Mouse (Mus musculus) neural tube, embryonic 10.5 days (tissue): Measurements from ENCODE around the gene Cldn10.

Experiments used
- DNase-seq: peaks from one replicate; pipeline ENCODE4 v3.0.0-alpha.2; 2017; ENCODE audit warnings: low spot score; ENCODE audit errors: extremely low spot score

The Cldn10 gene

DNA sequence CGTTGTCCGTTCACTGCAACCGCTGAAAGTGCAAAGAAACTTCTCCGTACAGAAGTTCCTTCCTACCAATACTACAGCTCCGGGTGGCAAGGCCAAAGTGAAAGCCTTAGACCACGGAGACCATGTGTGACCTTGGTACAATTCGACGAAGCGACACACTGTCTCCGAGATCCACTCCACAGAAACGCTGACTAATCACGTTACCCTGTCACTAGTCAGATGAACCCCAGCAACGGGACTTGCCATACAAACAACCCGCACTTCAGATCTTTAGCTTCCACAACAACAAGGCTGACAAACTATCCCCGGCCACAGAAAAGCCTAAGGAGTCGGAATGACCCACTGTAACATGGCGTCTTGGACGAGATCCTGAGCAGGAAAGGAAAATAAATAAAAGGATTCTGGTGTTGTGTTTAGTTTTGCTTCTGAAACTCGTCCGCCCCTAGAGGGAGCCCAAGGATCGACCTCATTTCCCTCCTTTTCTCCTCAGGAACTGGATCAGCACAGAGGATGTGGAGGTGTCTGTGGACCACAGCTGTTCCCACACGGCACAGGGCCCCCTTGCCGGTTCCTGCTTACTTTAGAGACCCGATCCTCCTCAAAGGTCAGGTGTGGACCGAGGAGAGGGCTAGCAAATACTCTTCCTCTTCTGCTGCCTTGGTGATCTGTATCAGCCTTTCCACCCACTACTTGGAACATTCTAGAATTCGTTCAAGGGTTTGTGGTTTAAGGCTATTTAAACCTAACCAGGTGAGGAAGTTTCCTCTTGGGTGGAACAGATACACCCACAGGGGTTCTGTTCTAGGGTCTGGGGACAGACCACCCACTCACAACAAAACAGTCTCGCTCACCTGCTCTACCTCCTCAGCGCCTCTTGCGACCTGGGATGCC is 122.9 kb downstream of the Cldn10 start:
- DNase-seq: peak; percentile 57

DNA sequence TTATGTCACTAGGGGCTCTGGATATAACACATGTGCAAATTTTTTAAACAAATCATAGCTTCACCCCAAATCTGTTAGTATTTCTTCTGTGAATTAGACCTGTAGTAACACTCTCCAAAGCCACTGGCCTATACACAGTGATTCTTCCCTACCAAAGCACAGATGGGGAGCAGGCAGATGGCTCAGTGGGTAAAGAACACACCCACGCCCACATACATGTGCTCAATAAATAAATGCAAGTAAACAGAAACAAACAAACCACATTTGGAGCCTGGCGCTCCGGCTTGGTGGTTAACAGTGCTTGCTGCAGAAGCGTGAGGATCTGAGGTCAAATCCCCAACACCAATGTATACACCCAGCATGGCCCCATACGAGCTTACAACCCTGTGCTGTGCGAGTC is 123.8 kb downstream of the Cldn10 start:
- DNase-seq: no peak

DNA sequence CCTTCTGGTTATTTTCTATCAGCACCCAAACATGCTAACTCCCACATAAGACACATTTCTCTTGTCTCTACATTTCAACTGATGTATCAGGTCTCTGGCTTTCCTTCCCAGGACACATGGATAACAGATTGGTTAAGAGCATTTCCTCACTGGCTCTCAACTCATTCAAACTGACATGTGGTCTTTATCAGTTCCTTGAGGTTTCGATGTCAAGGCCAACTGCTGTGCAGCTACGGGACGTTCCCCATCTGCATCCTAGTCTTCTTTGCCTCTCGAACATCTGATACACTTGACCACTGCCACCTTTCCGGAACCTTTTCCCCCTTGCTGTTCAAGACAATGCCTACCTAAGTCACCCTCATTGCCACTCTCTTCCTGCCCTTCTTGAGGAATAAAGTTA is 125.9 kb downstream of the Cldn10 start:
- DNase-seq: no peak

DNA sequence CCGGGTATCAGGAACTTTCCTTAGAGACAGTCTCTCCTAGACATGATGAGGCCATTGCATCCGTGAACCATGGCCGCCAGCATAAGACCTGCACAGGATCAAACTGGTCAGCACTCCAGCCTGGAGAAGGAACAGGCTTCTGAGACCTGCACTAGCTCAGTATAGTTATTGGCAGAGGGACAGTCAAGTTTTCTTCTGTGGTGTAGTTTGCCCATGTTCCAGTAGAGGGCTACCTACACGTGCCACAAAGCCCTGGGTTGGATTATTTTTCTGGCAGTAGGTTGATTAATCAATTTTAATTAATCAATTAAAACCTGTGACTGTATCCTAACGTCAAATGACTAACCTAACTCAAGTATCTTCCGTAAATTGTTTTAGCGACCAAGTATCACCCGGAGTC is 131.3 kb downstream of the Cldn10 start:
- no peak for DNase-seq

DNA sequence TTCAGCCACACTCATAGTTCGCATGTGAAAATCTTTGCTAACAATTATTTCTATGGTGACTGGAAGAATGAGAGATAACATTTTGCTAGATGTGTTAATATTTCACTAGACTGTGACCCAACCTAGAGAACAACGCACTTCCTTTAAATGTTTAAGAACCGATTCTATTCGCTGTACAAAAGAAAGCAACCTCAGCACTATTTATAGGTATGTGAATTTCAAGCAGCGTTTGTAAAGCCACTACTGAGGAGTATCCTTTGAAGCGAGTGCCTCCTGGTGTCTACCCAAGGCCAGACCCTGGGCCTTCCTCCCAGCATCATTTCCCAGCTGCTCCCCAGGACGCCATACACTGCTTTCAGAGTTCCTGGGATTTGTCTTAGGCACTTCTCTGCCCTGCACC is 132.9 kb downstream of the Cldn10 start:
- no peak for DNase-seq

DNA sequence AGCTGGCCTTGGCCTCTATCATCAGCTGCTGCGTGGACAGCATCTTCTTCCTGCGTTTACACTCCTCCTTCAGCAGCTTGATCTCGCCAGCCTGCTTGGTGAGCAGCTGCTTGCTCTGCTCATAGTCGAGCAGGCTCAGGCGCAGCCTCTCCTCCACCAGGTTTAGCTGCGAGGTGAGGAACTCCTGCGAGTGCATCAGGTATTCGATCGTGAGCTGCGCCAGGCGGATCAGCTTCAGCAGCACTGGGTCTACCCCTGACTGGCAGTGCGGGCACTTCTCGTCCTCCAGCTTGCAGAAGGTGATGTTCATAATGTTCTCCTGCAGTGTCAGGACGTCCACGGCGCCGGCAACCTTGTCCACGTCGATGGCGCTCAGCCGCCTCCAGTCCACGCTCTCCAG is 134.5 kb downstream of the Cldn10 start:
- peak; percentile 41 for DNase-seq

DNA sequence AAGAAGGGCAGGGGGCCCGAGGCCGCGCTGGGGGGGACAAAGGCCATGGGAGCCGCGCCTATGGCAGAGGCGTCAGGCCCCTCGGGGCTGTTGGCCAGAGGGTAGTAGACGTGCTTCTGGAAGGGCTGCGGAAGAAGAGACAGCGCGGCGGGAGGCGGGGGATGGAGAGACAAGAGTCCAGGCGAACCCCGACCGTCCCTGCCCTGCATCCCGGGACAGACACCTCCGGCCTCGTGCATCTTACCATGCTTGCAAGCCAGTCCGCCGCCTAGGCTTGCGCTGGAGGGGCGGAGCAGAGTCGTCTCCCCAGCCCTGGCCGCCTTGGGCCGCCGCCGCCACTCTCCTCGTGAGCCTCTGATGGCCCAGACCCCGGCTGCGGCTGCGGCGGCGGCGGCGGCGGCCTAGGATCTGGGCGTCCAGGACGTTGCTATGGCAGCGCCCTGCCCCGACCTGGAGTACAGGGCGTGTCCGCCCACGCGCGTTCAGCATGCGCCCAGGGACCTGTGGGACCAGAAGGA is 135.0 kb downstream of the Cldn10 start:
- DNase-seq: peak; percentile 71
